Mouse (Mus musculus) skeletal muscle tissue, adult 2 months (tissue): ENCODE results near the gene Gm14781.
"Not testable (repeated sequence)": the region's sequence is repeated elsewhere in the genome, so short reads cannot be mapped to it uniquely, and the experiment has no call there.

Experiments
- DNase-seq: peaks from one replicate; pipeline ENCODE4 v3.0.0-alpha.2; 2012; ENCODE audit warnings: low read depth, low spot score

The Gm14781 gene

DNA sequence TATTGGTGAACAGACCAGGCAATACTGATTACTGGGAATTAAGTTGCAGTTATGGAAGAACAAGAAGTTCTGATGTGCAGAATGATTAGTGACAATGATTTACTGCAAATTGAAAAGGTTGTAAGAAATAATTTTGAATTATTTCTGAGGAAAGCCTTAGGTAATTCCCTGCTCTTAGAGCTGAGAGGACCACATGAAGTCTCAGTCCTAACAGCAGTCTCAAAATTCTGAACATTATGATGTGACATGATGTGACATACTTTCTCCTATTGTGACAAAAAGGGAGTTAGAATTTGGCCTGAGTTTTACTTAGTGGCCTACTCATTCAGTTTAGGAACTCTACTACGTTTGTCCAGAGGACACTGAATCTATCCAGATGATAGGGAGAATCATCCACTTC, at the start of gene Gm14781:
Gm14781 (plus strand) TSS at position 301 of the 400 bp plus-strand sequence.
- not testable (repeated sequence) for DNase-seq

- DNase-seq = not testable (repeated sequence)
Observed at GRCm38 (mm10) chrX:91654964-91655575, 23.1 kb downstream of the Gm14781 start.
